Mouse (Mus musculus) duodenum, adult 2 months (tissue): ENCODE measurements around the gene Mtfr1l. TPM values are rescaled to one million over a fixed set of nuclear protein-coding genes. Genes with fewer than 3 reads are reported as not detected.

Experiments
- polyA plus RNA-seq: library from polyadenylated mRNA; depleted of rRNA; stranded (reverse); fragments of >200 nt; gene quantifications from 2 replicates; pipeline ENCODE4 v1.2.3, GENCODE M21; 2012; ENCODE audit warnings: low replicate concordance; rRNA removed

Mtfr1l gene
- polyA plus RNA-seq, result 40.9 and 41.6 TPM in 2 replicates

GRCm38 (mm10) chr4:134534932-134535786, at the start of gene Mtfr1l:
TSS of gene Mtfr1l (minus strand) at chr4:134535387.

GRCm38 (mm10) chr4:134551494-134552316, 16.5 kb upstream of the Mtfr1l start, which contains the start of gene Selenon:
TSS of gene Selenon (minus strand) at chr4:134552166.

GRCm38 (mm10) chr4:134510845-134511411, 24.3 kb downstream of the Mtfr1l start, which contains the start of gene Aunip:
TSS of gene Aunip (plus strand) at chr4:134510999.

GRCm38 (mm10) chr4:134496595-134497210, 38.5 kb downstream of the Mtfr1l start, which contains the start of gene Paqr7:
TSS of gene Paqr7 (plus strand) at chr4:134496697.

Other genes starting within 250 kb of the Mtfr1l start
- 1.0 and 1.3 TPM in 2 replicates for gene Pdik1l, start 247.5 kb downstream of the Mtfr1l start, polyA plus RNA-seq
- gene Trim63, start 220.3 kb downstream of the Mtfr1l start, polyA plus RNA-seq, result 0.14 and 0.34 TPM in 2 replicates
- 25.2 and 83.4 TPM in 2 replicates for gene Slc30a2, start 192.2 kb downstream of the Mtfr1l start, polyA plus RNA-seq
- 0.88 and 2.1 TPM in 2 replicates for gene Extl1, start 151.5 kb downstream of the Mtfr1l start, polyA plus RNA-seq
- 30.2 and 36.9 TPM in 2 replicates for gene Pafah2, start 139.1 kb downstream of the Mtfr1l start, polyA plus RNA-seq
- gene Stmn1, start 67.1 kb downstream of the Mtfr1l start, polyA plus RNA-seq, result 7.6 and 10.1 TPM in 2 replicates
- 63.7 and 135 TPM in 2 replicates for gene Paqr7, start 38.7 kb downstream of the Mtfr1l start, polyA plus RNA-seq
- gene Aunip, start 24.4 kb downstream of the Mtfr1l start, polyA plus RNA-seq, result 0.28 and 0.47 TPM in 2 replicates
- 4.5 and 6.4 TPM in 2 replicates for gene Selenon, start 16.8 kb upstream of the Mtfr1l start, polyA plus RNA-seq
- 2.8 and 4.2 TPM in 2 replicates for gene Man1c1, start 168.9 kb upstream of the Mtfr1l start, polyA plus RNA-seq
- 9.4 and 9.6 TPM in 2 replicates for gene Ldlrap1, start 232.6 kb upstream of the Mtfr1l start, polyA plus RNA-seq